Mouse (Mus musculus) stomach, embryonic 16.5 days (tissue): ENCODE data around the gene Tlcd2. TPM values are rescaled to one million over a fixed set of nuclear protein-coding genes. Genes with fewer than 3 reads are reported as not detected.

Experiments used
- ATAC-seq: fragments of 200-750 bp; cut with Nextera tagmentation; 2 replicates; pipeline ENCODE4 v1.8.0; 2017; ENCODE audit warnings: moderate number of reproducible peaks, moderate TSS enrichment; ENCODE audit not compliant: insufficient read depth, low FRiP score
- H3K27ac ChIP-seq: fragments of 300-500 bp; sonication (generic); 2 replicates; pipeline ENCODE4 v1.5.1; 2014; ENCODE audit warnings: low read length
- H3K27me3 ChIP-seq: fragments of 300-500 bp; sonication (generic); 2 replicates; pipeline ENCODE4 v1.6.1; 2014; ENCODE audit warnings: low read length, control low read depth, mixed read lengths; ENCODE audit not compliant: control insufficient read depth, insufficient read depth
- H3K36me3 ChIP-seq: fragments of 300-500 bp; sonication (generic); 2 replicates; pipeline ENCODE4 v1.6.1; 2014; ENCODE audit warnings: low read length; ENCODE audit not compliant: control insufficient read depth, insufficient read depth
- H3K4me1 ChIP-seq: fragments of 300-500 bp; sonication (generic); 2 replicates; pipeline ENCODE4 v1.6.1; 2014; ENCODE audit warnings: low read length, control low read depth, mixed read lengths; ENCODE audit not compliant: control insufficient read depth, insufficient read depth
- H3K4me2 ChIP-seq: fragments of 300-500 bp; sonication (generic); 2 replicates; pipeline ENCODE4 v1.6.1; 2014; ENCODE audit warnings: low read depth, low read length, mixed read lengths
- H3K4me3 ChIP-seq: fragments of 300-500 bp; sonication (generic); replicated peaks from 2 replicates; pipeline ENCODE4 v1.5.1; 2014; ENCODE audit warnings: mild to moderate bottlenecking, low read length
- H3K9ac ChIP-seq: fragments of 300-500 bp; sonication (generic); 2 replicates; pipeline ENCODE4 v1.6.1; 2014; ENCODE audit warnings: low read length
- H3K9me3 ChIP-seq: fragments of 300-500 bp; sonication (generic); replicated peaks from 2 replicates; pipeline ENCODE4 v1.6.1; 2016; ENCODE audit warnings: low read length, control low read depth; ENCODE audit not compliant: control insufficient read depth
- WGBS: fragments of 180-500 bp; shearing (Covaris S2); extraction: QIAGEN DNeasy Blood & Tissue Kit; methylation state at CpG from one replicate; pipeline ENCODE4 v1.1.7; 2014; 5-methylcytosine and 5-hydroxymethylcytosine counted together
- polyA plus RNA-seq: library from polyadenylated mRNA; unstranded; fragments of >200 nt; fragmentation: Nextera tagmentation; extraction: Ambion mirVana; gene quantifications from 2 replicates; pipeline ENCODE4 v1.2.1, GENCODE M21; 2015

Gene Tlcd2
- polyA plus RNA-seq, 1 experiment from 2014 or later, result 22.7 TPM

GRCm38 (mm10) chr11:75424033-75424432, 37.5 kb upstream of the Tlcd2 start:
- Histone ChIP-seq H3K27ac (no peak overlapping the region), H3K9ac (no peak overlapping the region), H3K4me2 (no peak overlapping the region), H3K9me3 (no peaks in the 10 kb centered on the region), H3K4me1 (peaks cover 5% of the 10 kb centered on the region; the same call in 1 of the 2 replicates), H3K27me3 (no peaks in the 10 kb centered on the region), H3K4me3 (no peak overlapping the region), H3K36me3 (no peaks in the 10 kb centered on the region)
- no peak for ATAC-seq
- WGBS, result 83% methylated on average over 9 of the region's 9 CpGs

- no peaks in the 10 kb centered on the region for H3K36me3 ChIP-seq
- no peak overlapping the region for H3K27ac ChIP-seq
- WGBS, result 86% methylated on average over 3 of the region's 3 CpGs
- no peak overlapping the region for H3K4me2 ChIP-seq
- no peak overlapping the region for H3K9ac ChIP-seq
- H3K27me3 ChIP-seq, result no peaks in the 10 kb centered on the region
- H3K9me3 ChIP-seq, result no peaks in the 10 kb centered on the region
- peaks cover 5% of the 10 kb centered on the region; the same call in 1 of the 2 replicates for H3K4me1 ChIP-seq
- ATAC-seq, result no peak
- no peak overlapping the region for H3K4me3 ChIP-seq
Observed at GRCm38 (mm10) chr11:75424459-75424858, 37.1 kb upstream of the Tlcd2 start.

GRCm38 (mm10) chr11:75429019-75429705, 32.4 kb upstream of the Tlcd2 start:
- Histone ChIP-seq H3K4me1 (no peaks in the 10 kb centered on the region), H3K36me3 (no peaks in the 10 kb centered on the region), H3K4me3 (no peak overlapping the region), H3K27ac (no peak overlapping the region), H3K27me3 (no peaks in the 10 kb centered on the region), H3K9ac (no peak overlapping the region), H3K9me3 (no peaks in the 10 kb centered on the region), H3K4me2 (no peak overlapping the region)
- ATAC-seq, result no peak
- 78% methylated on average over 9 of the region's 9 CpGs for WGBS

- no peak for ATAC-seq
- Histone ChIP-seq H3K4me3 (no peak overlapping the region), H3K4me1 (no peaks in the 10 kb centered on the region), H3K27me3 (no peaks in the 10 kb centered on the region), H3K4me2 (no peak overlapping the region), H3K27ac (no peak overlapping the region), H3K36me3 (no peaks in the 10 kb centered on the region), H3K9ac (no peak overlapping the region), H3K9me3 (no peaks in the 10 kb centered on the region)
- 79% methylated on average over 11 of the region's 11 CpGs for WGBS
Observed at GRCm38 (mm10) chr11:75431307-75431706, 30.2 kb upstream of the Tlcd2 start.

GRCm38 (mm10) chr11:75434138-75434537, 27.4 kb upstream of the Tlcd2 start:
- ATAC-seq, result no peak
- Histone ChIP-seq H3K4me1 (no peaks in the 10 kb centered on the region), H3K36me3 (no peaks in the 10 kb centered on the region), H3K27ac (no peak overlapping the region), H3K27me3 (no peaks in the 10 kb centered on the region), H3K9ac (no peak overlapping the region), H3K9me3 (no peaks in the 10 kb centered on the region), H3K4me2 (no peak overlapping the region), H3K4me3 (no peak overlapping the region)
- 82% methylated on average over 5 of the region's 5 CpGs for WGBS

- WGBS, result 74% methylated on average over 13 of the region's 13 CpGs
- Histone ChIP-seq H3K9ac (no peak overlapping the region), H3K27ac (no peak overlapping the region), H3K27me3 (no peaks in the 10 kb centered on the region), H3K4me2 (peak overlapping the region; percentile 7; the same call in 1 of the 2 replicates), H3K4me1 (no peaks in the 10 kb centered on the region), H3K9me3 (no peaks in the 10 kb centered on the region), H3K36me3 (no peaks in the 10 kb centered on the region; the same call in 1 of the 2 replicates), H3K4me3 (no peak overlapping the region)
- ATAC-seq, result no peak
Observed at GRCm38 (mm10) chr11:75438194-75438593, 23.3 kb upstream of the Tlcd2 start.

GRCm38 (mm10) chr11:75438804-75439203, 22.7 kb upstream of the Tlcd2 start:
- 82% methylated on average over 3 of the region's 3 CpGs for WGBS
- Histone ChIP-seq H3K36me3 (no peaks in the 10 kb centered on the region; the same call in 1 of the 2 replicates), H3K4me2 (peak overlapping the region; percentile 7; the same call in 1 of the 2 replicates), H3K27me3 (no peaks in the 10 kb centered on the region), H3K9me3 (no peaks in the 10 kb centered on the region), H3K9ac (no peak overlapping the region), H3K4me3 (no peak overlapping the region), H3K27ac (peak overlapping the region; percentile 60), H3K4me1 (no peaks in the 10 kb centered on the region)
- ATAC-seq, result no peak

GRCm38 (mm10) chr11:75439363-75439762, 22.2 kb upstream of the Tlcd2 start, which contains the start of gene Serpinf2:
Gene Serpinf2 (minus strand): TSS chr11:75439591.
- 61% methylated on average over 6 of the region's 6 CpGs for WGBS
- H3K4me2 ChIP-seq, result peak within 1 kb of the TSS; percentile 7; the same call in 1 of the 2 replicates
- H3K4me3 ChIP-seq, result no peak within 1 kb of the TSS
- no peaks in the 10 kb centered on the region for H3K4me1 ChIP-seq
- H3K27ac ChIP-seq, result peak within 1 kb of the TSS; percentile 60
- H3K36me3 ChIP-seq, result peaks cover under 1% of the 10 kb centered on the region; the same call in 1 of the 2 replicates
- no peaks in the 10 kb centered on the region for H3K9me3 ChIP-seq
- peak; percentile 87 for ATAC-seq
- H3K9ac ChIP-seq, result no peak within 1 kb of the TSS; the same call in 1 of the 2 replicates
- no peaks in the 10 kb centered on the region for H3K27me3 ChIP-seq

- Histone ChIP-seq H3K4me2 (no peak overlapping the region), H3K27me3 (no peaks in the 10 kb centered on the region), H3K9me3 (no peaks in the 10 kb centered on the region), H3K4me3 (no peak overlapping the region), H3K9ac (no peak overlapping the region), H3K4me1 (no peaks in the 10 kb centered on the region), H3K36me3 (peaks cover 3% of the 10 kb centered on the region; the same call in 1 of the 2 replicates), H3K27ac (no peak overlapping the region)
- ATAC-seq, result no peak
- WGBS, result 86% methylated on average over 3 of the region's 3 CpGs
Observed at GRCm38 (mm10) chr11:75439951-75440350, 21.6 kb upstream of the Tlcd2 start.
